Mouse (Mus musculus): ENCODE data around the gene Mcat. TPM values are rescaled to one million over a fixed set of nuclear protein-coding genes. Genes with fewer than 3 reads are reported as not detected.

The Mcat gene
- polyA plus RNA-seq, 2 experiments = 32.9 to 42.7 TPM

- ATAC-seq (ENCODE audit: low FRiP score, low read depth) = no peak
- H3K36me3 ChIP-seq (ENCODE audit: control insufficient read depth, insufficient read depth, low read length) = peaks cover 14% of the 10 kb centered on the region
- DNase-seq (ENCODE audit: low spot score) = no peak
- H3K9me3 ChIP-seq (ENCODE audit: control insufficient read depth, low read length) = no peaks in the 10 kb centered on the region
- TF ChIP-seq POLR2A (IDR thresholded peaks at IDR 0.05; ENCODE audit: borderline replicate concordance, extremely low read depth, insufficient read depth, insufficient read length) = no peak
- whole genome bisulfite sequencing = 70% methylated on average over 9 of the region's 9 CpGs
- H3K9ac ChIP-seq (ENCODE audit: low read depth, low read length, severe bottlenecking) = no peak overlapping the region
- H3K4me3 ChIP-seq (replicated peaks; ENCODE audit: low read length) = no peak overlapping the region
- no peaks in the 10 kb centered on the region for H3K27me3 ChIP-seq (ENCODE audit: control insufficient read depth, insufficient read depth, low read length)
- no peak overlapping the region for H3K27ac ChIP-seq (replicated peaks; ENCODE audit: low read depth, low read length)
- H3K4me1 ChIP-seq (ENCODE audit: control insufficient read depth, insufficient read depth, low read length) = no peaks in the 10 kb centered on the region
- H3K4me2 ChIP-seq (replicated peaks; ENCODE audit: low read depth, low read length, severe bottlenecking) = no peak overlapping the region
These were observed 21.8 kb downstream of the Mcat start for GRCm38 (mm10) chr15:83541647-83542287.

GRCm38 (mm10) chr15:83539905-83540304, 23.7 kb downstream of the Mcat start:
- no peaks in the 10 kb centered on the region for H3K4me1 ChIP-seq (ENCODE audit: control insufficient read depth, insufficient read depth, low read length)
- H3K27me3 ChIP-seq (ENCODE audit: control insufficient read depth, insufficient read depth, low read length) = no peaks in the 10 kb centered on the region
- no peaks in the 10 kb centered on the region for H3K9me3 ChIP-seq (ENCODE audit: control insufficient read depth, low read length)
- no peak overlapping the region for H3K4me3 ChIP-seq (replicated peaks; ENCODE audit: low read length)
- DNase-seq (ENCODE audit: low spot score) (no peak), ATAC-seq (ENCODE audit: low FRiP score, low read depth) (no peak)
- TF ChIP-seq POLR2A (IDR thresholded peaks at IDR 0.05; ENCODE audit: borderline replicate concordance, extremely low read depth, insufficient read depth, insufficient read length) = no peak
- no peak overlapping the region for H3K27ac ChIP-seq (replicated peaks; ENCODE audit: low read depth, low read length)
- 49% methylated on average over 4 of the region's 4 CpGs for WGBS
- H3K4me2 ChIP-seq (replicated peaks; ENCODE audit: low read depth, low read length, severe bottlenecking) = no peak overlapping the region
- no peaks in the 10 kb centered on the region for H3K36me3 ChIP-seq (ENCODE audit: control insufficient read depth, insufficient read depth, low read length)
- no peak overlapping the region for H3K9ac ChIP-seq (ENCODE audit: low read depth, low read length, severe bottlenecking)

GRCm38 (mm10) chr15:83538855-83539254, 24.7 kb downstream of the Mcat start:
- DNase-seq (ENCODE audit: low spot score) (no peak), ATAC-seq (ENCODE audit: low FRiP score, low read depth) (no peak)
- TF ChIP-seq POLR2A (IDR thresholded peaks at IDR 0.05; ENCODE audit: borderline replicate concordance, extremely low read depth, insufficient read depth, insufficient read length) = no peak
- WGBS = 91% methylated on average over 2 of the region's 2 CpGs
- no peak overlapping the region for H3K27ac ChIP-seq (replicated peaks; ENCODE audit: low read depth, low read length)
- no peak overlapping the region for H3K9ac ChIP-seq (ENCODE audit: low read depth, low read length, severe bottlenecking)
- no peak overlapping the region for H3K4me3 ChIP-seq (replicated peaks; ENCODE audit: low read length)
- H3K4me2 ChIP-seq (replicated peaks; ENCODE audit: low read depth, low read length, severe bottlenecking) = no peak overlapping the region
- H3K27me3 ChIP-seq (ENCODE audit: control insufficient read depth, insufficient read depth, low read length) = no peaks in the 10 kb centered on the region
- no peaks in the 10 kb centered on the region for H3K9me3 ChIP-seq (ENCODE audit: control insufficient read depth, low read length)
- H3K36me3 ChIP-seq (ENCODE audit: control insufficient read depth, insufficient read depth, low read length) = no peaks in the 10 kb centered on the region
- H3K4me1 ChIP-seq (ENCODE audit: control insufficient read depth, insufficient read depth, low read length) = no peaks in the 10 kb centered on the region

GRCm38 (mm10) chr15:83535890-83536231, 27.7 kb downstream of the Mcat start:
- no peak for ATAC-seq (ENCODE audit: low FRiP score, low read depth)
- H3K4me3 ChIP-seq (replicated peaks; ENCODE audit: low read length) = no peak overlapping the region
- H3K4me2 ChIP-seq (replicated peaks; ENCODE audit: low read depth, low read length, severe bottlenecking) = no peak overlapping the region
- no peaks in the 10 kb centered on the region for H3K4me1 ChIP-seq (ENCODE audit: control insufficient read depth, insufficient read depth, low read length)
- no peaks in the 10 kb centered on the region for H3K9me3 ChIP-seq (ENCODE audit: control insufficient read depth, low read length)
- no peak overlapping the region for H3K27ac ChIP-seq (replicated peaks; ENCODE audit: low read depth, low read length)
- 73% methylated on average over 6 of the region's 6 CpGs for WGBS
- no peak for DNase-seq (ENCODE audit: low spot score)
- H3K36me3 ChIP-seq (ENCODE audit: control insufficient read depth, insufficient read depth, low read length) = no peaks in the 10 kb centered on the region
- no peak overlapping the region for H3K9ac ChIP-seq (ENCODE audit: low read depth, low read length, severe bottlenecking)
- no peak for TF ChIP-seq POLR2A (IDR thresholded peaks at IDR 0.05; ENCODE audit: borderline replicate concordance, extremely low read depth, insufficient read depth, insufficient read length)
- H3K27me3 ChIP-seq (ENCODE audit: control insufficient read depth, insufficient read depth, low read length) = no peaks in the 10 kb centered on the region

- WGBS = 72% methylated on average over 17 of the region's 17 CpGs
- Histone ChIP-seq H3K9me3 (ENCODE audit: control insufficient read depth, low read length) (no peaks in the 10 kb centered on the region), H3K36me3 (ENCODE audit: control insufficient read depth, insufficient read depth, low read length) (no peaks in the 10 kb centered on the region), H3K4me2 (replicated peaks; ENCODE audit: low read depth, low read length, severe bottlenecking) (no peak overlapping the region), H3K4me1 (ENCODE audit: control insufficient read depth, insufficient read depth, low read length) (no peaks in the 10 kb centered on the region), H3K4me3 (replicated peaks; ENCODE audit: low read length) (no peak overlapping the region), H3K27ac (replicated peaks; ENCODE audit: low read depth, low read length) (no peak overlapping the region), H3K27me3 (ENCODE audit: control insufficient read depth, insufficient read depth, low read length) (no peaks in the 10 kb centered on the region), H3K9ac (ENCODE audit: low read depth, low read length, severe bottlenecking) (no peak overlapping the region)
- DNase-seq (ENCODE audit: low spot score) = no peak
- no peak for ATAC-seq (ENCODE audit: low FRiP score, low read depth)
- TF ChIP-seq POLR2A (IDR thresholded peaks at IDR 0.05; ENCODE audit: borderline replicate concordance, extremely low read depth, insufficient read depth, insufficient read length) = no peak
These were observed 28.4 kb downstream of the Mcat start for GRCm38 (mm10) chr15:83534960-83535889.

All from limb, embryonic 14.5 days (tissue).